Mouse (Mus musculus) myocyte (in vitro differentiated cells): ENCODE results near the gene Ddx56. TPM values are rescaled to one million over a fixed set of nuclear protein-coding genes. Genes with fewer than 3 reads are reported as not detected.
A peak's percentile ranks its signal among the peaks of the same experiment; 100 is the strongest.

Source experiments
- H3K27me3 ChIP-seq: one replicate; pipeline ENCODE4 v1.6.1; 2011; ENCODE audit not compliant: control insufficient read depth, insufficient read depth, insufficient read length
- H3K36me3 ChIP-seq: one replicate; pipeline ENCODE4 v1.6.1; 2011; ENCODE audit not compliant: control insufficient read depth, insufficient read depth
- H3K4me2 ChIP-seq: one replicate; pipeline ENCODE4 v1.6.1; 2011; ENCODE audit warnings: low read depth, control low read depth
- H3K4me3 ChIP-seq: one replicate; pipeline ENCODE4 v1.5.1; 2011; ENCODE audit warnings: mild to moderate bottlenecking, control low read depth, moderate library complexity
- H3K79me2 ChIP-seq: one replicate; pipeline ENCODE4 v1.6.1; 2011; ENCODE audit not compliant: control insufficient read depth, insufficient read depth
- H3ac ChIP-seq: one replicate; pipeline ENCODE4 v1.6.1; 2011; ENCODE audit not compliant: control insufficient read depth, insufficient read length
- CEBPB ChIP-seq: IDR thresholded peaks from 2 replicates; pipeline ENCODE4 v1.6.1; 2011; ENCODE audit warnings: mild to moderate bottlenecking, moderate library complexity; ENCODE audit not compliant: poor library complexity, insufficient read depth, severe bottlenecking
- E2F4 ChIP-seq: IDR thresholded peaks from one replicate; pipeline ENCODE4 v1.6.1; 2011; ENCODE audit warnings: mild to moderate bottlenecking, control low read depth, moderate library complexity; ENCODE audit not compliant: insufficient read depth
- MAX ChIP-seq: IDR thresholded peaks from one replicate; pipeline ENCODE4 v1.6.1; 2011; ENCODE audit warnings: low read depth, mild to moderate bottlenecking, control low read depth
- MYOD1 ChIP-seq, 3 experiments: IDR thresholded peaks; one replicate each; pipeline ENCODE4 v1.6.1; 2011; ENCODE audit warnings: control low read depth in 2 of 3, low read depth in 2 of 3, mild to moderate bottlenecking in 2 of 3, moderate library complexity in 1 of 3; ENCODE audit not compliant: insufficient read length in 2 of 3, control insufficient read depth in 1 of 3
- MYOG ChIP-seq, 3 experiments: IDR thresholded peaks; one replicate each; pipeline ENCODE4 v1.6.1; 2011; ENCODE audit warnings: control low read depth in 2 of 3, low read depth in 2 of 3, mild to moderate bottlenecking in 2 of 3; ENCODE audit not compliant: insufficient read length in 2 of 3, control insufficient read depth in 1 of 3, insufficient read depth in 1 of 3
- POLR2A ChIP-seq: IDR thresholded peaks from one replicate; pipeline ENCODE4 v1.6.1; 2011; ENCODE audit warnings: low read depth, mild to moderate bottlenecking, control low read depth, moderate library complexity; ENCODE audit not compliant: insufficient read length
- POLR2AphosphoS2 ChIP-seq: IDR thresholded peaks from one replicate; pipeline ENCODE4 v1.6.1; 2011; ENCODE audit warnings: low read depth, control low read depth; ENCODE audit not compliant: insufficient read length
- REST ChIP-seq: IDR thresholded peaks from one replicate; pipeline ENCODE4 v1.6.1; 2011; ENCODE audit warnings: mild to moderate bottlenecking, control low read depth, moderate library complexity; ENCODE audit not compliant: insufficient read depth, insufficient read length
- SRF ChIP-seq: IDR thresholded peaks from one replicate; pipeline ENCODE4 v1.6.1; 2011; ENCODE audit warnings: low read depth; ENCODE audit not compliant: control insufficient read depth, insufficient read length
- TCF12 ChIP-seq: IDR thresholded peaks from one replicate; pipeline ENCODE4 v1.6.1; 2011; ENCODE audit warnings: mild to moderate bottlenecking, control low read depth; ENCODE audit not compliant: poor library complexity, insufficient read depth, severe bottlenecking
- TCF3 ChIP-seq: IDR thresholded peaks from one replicate; pipeline ENCODE4 v1.6.1; 2011; ENCODE audit warnings: low read depth, control low read depth; ENCODE audit not compliant: insufficient read length
- USF1 ChIP-seq: IDR thresholded peaks from one replicate; pipeline ENCODE4 v1.6.1; 2011; ENCODE audit warnings: low read depth, mild to moderate bottlenecking, control low read depth, moderate library complexity
- polyA plus RNA-seq: library from polyadenylated mRNA; unstranded; fragments of >200 nt; fragmentation: generic; extraction: Trizol; gene quantifications from one replicate; pipeline ENCODE4 v1.2.1, GENCODE M21; 2012; ENCODE audit warnings: missing spikeins

Ddx56 gene
- polyA plus RNA-seq, 1 experiment = 55.7 TPM

- TF ChIP-seq POLR2A (no peak), USF1 (no peak), TCF3 (no peak), MYOD1 (IDR thresholded peaks at IDR 0.05; ENCODE audit: control insufficient read depth in 1 of 3, insufficient read length in 2 of 3, low read depth in 2 of 3) (no peak), REST (no peak), SRF (no peak), MAX (no peak), MYOG (IDR thresholded peaks at IDR 0.05; ENCODE audit: control insufficient read depth in 1 of 3, insufficient read depth in 1 of 3, insufficient read length in 2 of 3, low read depth in 2 of 3) (no peak), TCF12 (no peak), POLR2AphosphoS2 (no peak), CEBPB (no peak), E2F4 (no peak)
- peaks cover 59% of the 10 kb centered on the region for H3K79me2 ChIP-seq
- peaks cover 17% of the 10 kb centered on the region for H3K36me3 ChIP-seq
- H3K4me3 ChIP-seq = no peak overlapping the region
- no peaks in the 10 kb centered on the region for H3K27me3 ChIP-seq
- H3K4me2 ChIP-seq = no peak overlapping the region
- no peak overlapping the region for H3ac ChIP-seq
These were observed 26.0 kb upstream of the Ddx56 start for GRCm38 (mm10) chr11:6293601-6294000.

GRCm38 (mm10) chr11:6292988-6293349, 25.4 kb upstream of the Ddx56 start:
- Histone ChIP-seq H3K4me3 (peak overlapping the region; percentile 54), H3K36me3 (peaks cover 11% of the 10 kb centered on the region), H3K27me3 (no peaks in the 10 kb centered on the region)

GRCm38 (mm10) chr11:6292116-6292987, 24.8 kb upstream of the Ddx56 start:
- H3K4me3 ChIP-seq = peak overlapping the region; percentile 54
- H3ac ChIP-seq = peak overlapping the region; percentile 49
- H3K4me2 ChIP-seq = peak overlapping the region; percentile 82
- TF ChIP-seq POLR2AphosphoS2 = no peak
- TF ChIP-seq MAX = no peak
- TF ChIP-seq TCF3 = no peak
- peak in 1 of 3 experiments; percentile 10 for TF ChIP-seq MYOG (IDR thresholded peaks at IDR 0.05; ENCODE audit: control insufficient read depth in 1 of 3, insufficient read depth in 1 of 3, insufficient read length in 2 of 3, low read depth in 2 of 3)
- peak in 1 of 3 experiments; percentile 54 for TF ChIP-seq MYOD1 (IDR thresholded peaks at IDR 0.05; ENCODE audit: control insufficient read depth in 1 of 3, insufficient read length in 2 of 3, low read depth in 2 of 3)
- H3K79me2 ChIP-seq = peaks cover 54% of the 10 kb centered on the region
- no peaks in the 10 kb centered on the region for H3K27me3 ChIP-seq
- peaks cover 5% of the 10 kb centered on the region for H3K36me3 ChIP-seq

More at GRCm38 (mm10) chr11:6292988-6293349, 25.4 kb upstream of the Ddx56 start:
- Histone ChIP-seq H3K4me2 (peak overlapping the region; percentile 82), H3K79me2 (peaks cover 59% of the 10 kb centered on the region), H3ac (no peak overlapping the region)
- no peak for TF ChIP-seq USF1

GRCm38 (mm10) chr11:6291401-6292115, 24.0 kb upstream of the Ddx56 start, which contains the start of gene Ogdh:
Gene Ogdh (plus strand): TSS chr11:6291633.
- peaks cover 46% of the 10 kb centered on the region for H3K79me2 ChIP-seq
- no peak for TF ChIP-seq MAX
- peak; percentile 88 for TF ChIP-seq POLR2AphosphoS2
- TF ChIP-seq SRF = peak; percentile 57
- peak in 1 of 3 experiments; percentile 34 for TF ChIP-seq MYOD1 (IDR thresholded peaks at IDR 0.05; ENCODE audit: control insufficient read depth in 1 of 3, insufficient read length in 2 of 3, low read depth in 2 of 3)
- TF ChIP-seq CEBPB = no peak
- no peak for TF ChIP-seq E2F4
- no peak for TF ChIP-seq USF1
- no peak for TF ChIP-seq REST
- TF ChIP-seq POLR2A = peak; percentile 89
- TF ChIP-seq MYOG (IDR thresholded peaks at IDR 0.05; ENCODE audit: control insufficient read depth in 1 of 3, insufficient read depth in 1 of 3, insufficient read length in 2 of 3, low read depth in 2 of 3) = no peak
- TF ChIP-seq TCF12 = no peak
- no peak for TF ChIP-seq TCF3
- H3K36me3 ChIP-seq = no peaks in the 10 kb centered on the region

GRCm38 (mm10) chr11:6290883-6291282, 23.3 kb upstream of the Ddx56 start:
- H3K36me3 ChIP-seq = no peaks in the 10 kb centered on the region

More at GRCm38 (mm10) chr11:6291401-6292115, 24.0 kb upstream of the Ddx56 start, which contains the start of gene Ogdh:
- peak within 1 kb of the TSS; percentile 96 for H3K4me2 ChIP-seq
- H3ac ChIP-seq = peak within 1 kb of the TSS; percentile 49
- H3K4me3 ChIP-seq = peak within 1 kb of the TSS; percentile 54
- no peaks in the 10 kb centered on the region for H3K27me3 ChIP-seq

More at GRCm38 (mm10) chr11:6290883-6291282, 23.3 kb upstream of the Ddx56 start:
- peak overlapping the region; percentile 49 for H3ac ChIP-seq
- TF ChIP-seq USF1 (no peak), MAX (no peak), POLR2AphosphoS2 (no peak), TCF3 (no peak), POLR2A (no peak), E2F4 (no peak), MYOG (IDR thresholded peaks at IDR 0.05; ENCODE audit: control insufficient read depth in 1 of 3, insufficient read depth in 1 of 3, insufficient read length in 2 of 3, low read depth in 2 of 3) (no peak), REST (no peak), CEBPB (no peak), MYOD1 (IDR thresholded peaks at IDR 0.05; ENCODE audit: control insufficient read depth in 1 of 3, insufficient read length in 2 of 3, low read depth in 2 of 3) (no peak), SRF (no peak)
- peak overlapping the region; percentile 54 for H3K4me3 ChIP-seq
- peaks cover 3% of the 10 kb centered on the region for H3K27me3 ChIP-seq
- peak overlapping the region; percentile 96 for H3K4me2 ChIP-seq
- H3K79me2 ChIP-seq = peaks cover 40% of the 10 kb centered on the region
